Comparison of ENCODE assay signal across 14 mouse cellular contexts in genomic region chr1:88462484-88462883, GRCm38 (mm10). TPM values are rescaled to one million over a fixed set of nuclear protein-coding genes. Genes with fewer than 3 reads are reported as not detected.
DNase-seq lines count a peak whose midpoint lies in the region; ATAC-seq and TF ChIP-seq lines count a peak whose summit lies in the region.
"Had no signal": no experiment of that assay in that cellular context is flagged by ENCODE, and none has a peak within 500 bp of the region (broad histone marks: within the 10 kb centered on the region; RNA-seq: fewer than 3 reads in every experiment).

No protein-coding gene starts in this region.

- no peak overlapping the region for H3K4me2 ChIP-seq in neural tube, embryonic 13.5 days
- H3K4me2 ChIP-seq in neural tube, embryonic 15.5 days: no peak overlapping the region
- no peak overlapping the region for H3K4me2 ChIP-seq in embryonic facial prominence, embryonic 13.5 days
- no peak overlapping the region for H3K4me2 ChIP-seq in lung, postnatal 0 days (replicated peaks; ENCODE audit: low read depth, low read length)
- H3K4me2 ChIP-seq: limb, embryonic 15.5 days had no signal

- H3K27ac ChIP-seq in neural tube, embryonic 13.5 days (replicated peaks): no peak overlapping the region
- no peak overlapping the region for H3K27ac ChIP-seq in neural tube, embryonic 15.5 days (replicated peaks)
- peak overlapping the region; percentile 66 for H3K27ac ChIP-seq in embryonic facial prominence, embryonic 13.5 days
- H3K27ac ChIP-seq in lung, postnatal 0 days (ENCODE audit: low read length): peak overlapping the region; percentile 69
- H3K27ac ChIP-seq: heart, embryonic 10.5 days; hindbrain, postnatal 0 days; limb, embryonic 15.5 days; midbrain, embryonic 10.5 days had no signal

- no peaks in the 10 kb centered on the region for H3K9me3 ChIP-seq in neural tube, embryonic 13.5 days
- no peaks in the 10 kb centered on the region for H3K9me3 ChIP-seq in neural tube, embryonic 15.5 days (replicated peaks)
- no peaks in the 10 kb centered on the region for H3K9me3 ChIP-seq in embryonic facial prominence, embryonic 13.5 days
- no peaks in the 10 kb centered on the region for H3K9me3 ChIP-seq in lung, postnatal 0 days (ENCODE audit: low read length)
- H3K9me3 ChIP-seq: heart, embryonic 10.5 days; limb, embryonic 15.5 days; midbrain, embryonic 10.5 days had no signal

- no peak for TF ChIP-seq EP300 in lung, postnatal 0 days (IDR thresholded peaks at IDR 0.05)

- 37% methylated on average over 6 of the region's 6 CpGs for WGBS in neural tube, embryonic 13.5 days
- 36% methylated on average over 6 of the region's 6 CpGs for WGBS in neural tube, embryonic 15.5 days
- WGBS in embryonic facial prominence, embryonic 13.5 days: 27% methylated on average over 6 of the region's 6 CpGs
- WGBS in lung, postnatal 0 days: 34% methylated on average over 6 of the region's 6 CpGs

- H3K4me1 ChIP-seq in neural tube, embryonic 13.5 days (replicated peaks): peaks cover 13% of the 10 kb centered on the region
- no peaks in the 10 kb centered on the region for H3K4me1 ChIP-seq in neural tube, embryonic 15.5 days
- H3K4me1 ChIP-seq in embryonic facial prominence, embryonic 13.5 days: peaks cover 27% of the 10 kb centered on the region
- no peaks in the 10 kb centered on the region for H3K4me1 ChIP-seq in lung, postnatal 0 days (ENCODE audit: insufficient read depth, low read depth, low read length)

- H3K27me3 ChIP-seq in neural tube, embryonic 13.5 days: no peaks in the 10 kb centered on the region
- H3K27me3 ChIP-seq in neural tube, embryonic 15.5 days (replicated peaks): no peaks in the 10 kb centered on the region
- H3K27me3 ChIP-seq in embryonic facial prominence, embryonic 13.5 days: no peaks in the 10 kb centered on the region
- H3K27me3 ChIP-seq in lung, postnatal 0 days (replicated peaks; ENCODE audit: insufficient read depth, low read length): no peaks in the 10 kb centered on the region
- H3K27me3 ChIP-seq: limb, embryonic 15.5 days had no signal

- 0 out of 2 replicates have a peak, but pooled peaks have one; percentile 47 for ATAC-seq in neural tube, embryonic 13.5 days (ENCODE audit: low read depth)
- ATAC-seq in neural tube, embryonic 15.5 days (ENCODE audit: low FRiP score): no peak
- ATAC-seq in embryonic facial prominence, embryonic 13.5 days (ENCODE audit: insufficient number of reproducible peaks, insufficient read depth, low FRiP score, low TSS enrichment, low read depth): 0 out of 2 replicates have a peak, but pooled peaks have one; percentile 43
- ATAC-seq in lung, postnatal 0 days: peak; percentile 54
- ATAC-seq: hindbrain, postnatal 0 days had no signal

- DNase-seq in lung, postnatal 0 days (ENCODE audit: low spot score): peak; percentile 57
- DNase-seq in thymus, postnatal 4 days: peak; percentile 46
- no peak for DNase-seq in cerebellum, adult 11 months
- DNase-seq in spleen, postnatal 36 days (ENCODE audit: low spot score in 2 of 2): no peak
- DNase-seq: adrenal gland, postnatal 14 days; cerebellum, adult 2 months had no signal

- H3K36me3 ChIP-seq in neural tube, embryonic 13.5 days: no peaks in the 10 kb centered on the region
- no peaks in the 10 kb centered on the region for H3K36me3 ChIP-seq in neural tube, embryonic 15.5 days
- no peaks in the 10 kb centered on the region for H3K36me3 ChIP-seq in embryonic facial prominence, embryonic 13.5 days
- H3K36me3 ChIP-seq in lung, postnatal 0 days (ENCODE audit: insufficient read depth, low read length): no peaks in the 10 kb centered on the region
- H3K36me3 ChIP-seq: heart, embryonic 10.5 days; limb, embryonic 15.5 days; midbrain, embryonic 10.5 days had no signal

- no peak overlapping the region for H3K9ac ChIP-seq in neural tube, embryonic 13.5 days
- no peak overlapping the region for H3K9ac ChIP-seq in neural tube, embryonic 15.5 days (replicated peaks)
- H3K9ac ChIP-seq in embryonic facial prominence, embryonic 13.5 days: no peak overlapping the region
- H3K9ac ChIP-seq in lung, postnatal 0 days (replicated peaks; ENCODE audit: low read depth): no peak overlapping the region
- H3K9ac ChIP-seq: limb, embryonic 15.5 days had no signal

- H3K4me3 ChIP-seq in neural tube, embryonic 13.5 days: no peak overlapping the region
- H3K4me3 ChIP-seq in neural tube, embryonic 15.5 days (replicated peaks): no peak overlapping the region
- H3K4me3 ChIP-seq in embryonic facial prominence, embryonic 13.5 days: no peak overlapping the region
- H3K4me3 ChIP-seq in lung, postnatal 0 days (ENCODE audit: low read depth, low read length): no peak overlapping the region
- H3K4me3 ChIP-seq: erythroblast, embryonic 14.5 days; heart, embryonic 10.5 days; limb, embryonic 15.5 days; midbrain, embryonic 10.5 days had no signal

- peak; percentile 16; the same call in 1 of the 2 replicates for TF ChIP-seq CTCF in lung, postnatal 0 days (IDR thresholded peaks at IDR 0.05)

RNA-seq across cellular contexts. Expression of gene Glrp1, which starts 47.4 kb away (rescaled TPM):
- not detected in 2 replicates for polyA plus RNA-seq in neural tube, embryonic 13.5 days (2015; fragmentation: Nextera tagmentation; extraction: Ambion mirVana)
- 0.11 TPM in 1 of 2 replicates, not detected in the other for polyA plus RNA-seq in neural tube, embryonic 15.5 days (2015; fragmentation: Nextera tagmentation; extraction: Ambion mirVana)
- polyA plus RNA-seq in embryonic facial prominence, embryonic 13.5 days (2015; fragmentation: Nextera tagmentation; extraction: Ambion mirVana): not detected in 2 replicates
- polyA plus RNA-seq in lung, postnatal 0 days (2015; fragmentation: Nextera tagmentation; extraction: Ambion mirVana): 0.06 TPM in 1 of 2 replicates, not detected in the other
- polyA plus RNA-seq: erythroblast, embryonic 14.5 days; heart, embryonic 10.5 days; hindbrain, postnatal 0 days; limb, embryonic 15.5 days; midbrain, embryonic 10.5 days had no signal

RNA-seq across cellular contexts. Expression of gene Spp2, which starts 55.7 kb away (rescaled TPM):
- polyA plus RNA-seq in neural tube, embryonic 13.5 days (2015; fragmentation: Nextera tagmentation; extraction: Ambion mirVana): 0.54 TPM in 1 of 2 replicates, not detected in the other
- not detected in 2 replicates for polyA plus RNA-seq in neural tube, embryonic 15.5 days (2015; fragmentation: Nextera tagmentation; extraction: Ambion mirVana)
- polyA plus RNA-seq in embryonic facial prominence, embryonic 13.5 days (2015; fragmentation: Nextera tagmentation; extraction: Ambion mirVana): 3.8 TPM in 1 of 2 replicates, not detected in the other
- not detected in 2 replicates for polyA plus RNA-seq in lung, postnatal 0 days (2015; fragmentation: Nextera tagmentation; extraction: Ambion mirVana)
- polyA plus RNA-seq: erythroblast, embryonic 14.5 days; midbrain, embryonic 10.5 days had no signal

Comparison
In these comparisons a context has a peak if more than half of its experiments do, and no peak if none do; other contexts are left out.
1. H3K27ac ChIP-seq: peak in embryonic facial prominence, embryonic 13.5 days (single experiment) and lung, postnatal 0 days (single experiment); none in neural tube, embryonic 13.5 days (single experiment) and neural tube, embryonic 15.5 days (single experiment).
2. DNase-seq: peak in lung, postnatal 0 days (single experiment) and thymus, postnatal 4 days (single experiment); none in cerebellum, adult 11 months (single experiment) and spleen, postnatal 36 days (0 of 2).